Mouse (Mus musculus) C2C12 (cell line): ENCODE measurements at regions not wholly inside any gene's neighbourhood (a gene's known extent, or its start where the extent isn't known, plus 50 kb on each side); places are given as distances from the start of the nearest gene placed in this dataset.

ENCODE experiments used
- H3K27me3 ChIP-seq: one replicate; pipeline ENCODE4 v1.6.1; 2011; ENCODE audit not compliant: control insufficient read depth, insufficient read depth, insufficient read length
- H3K36me3 ChIP-seq: one replicate; pipeline ENCODE4 v1.6.1; 2011; ENCODE audit not compliant: control insufficient read depth, insufficient read depth
- H3K4me3 ChIP-seq: one replicate; pipeline ENCODE4 v1.5.1; 2011; ENCODE audit warnings: mild to moderate bottlenecking, control low read depth; ENCODE audit not compliant: poor library complexity, insufficient read depth, severe bottlenecking
- H3K79me2 ChIP-seq: one replicate; pipeline ENCODE4 v1.6.1; 2011; ENCODE audit not compliant: control insufficient read depth, insufficient read depth
- H3K79me3 ChIP-seq: one replicate; pipeline ENCODE4 v1.6.1; 2011; ENCODE audit warnings: low read depth, control low read depth
- H3ac ChIP-seq: one replicate; pipeline ENCODE3; 2011; ENCODE audit warnings: low read depth; ENCODE audit not compliant: control insufficient read depth, insufficient read length
- CEBPB ChIP-seq: IDR thresholded peaks from one replicate; pipeline ENCODE4 v1.6.1; 2011; ENCODE audit warnings: low read depth, mild to moderate bottlenecking, control low read depth, moderate library complexity
- CTCF ChIP-seq: IDR thresholded peaks from one replicate; pipeline ENCODE4 v1.5.1; 2011; ENCODE audit not compliant: control insufficient read depth, insufficient read depth, insufficient read length
- FOSL1 ChIP-seq: IDR thresholded peaks from one replicate; pipeline ENCODE4 v1.8.0; 2011; ENCODE audit warnings: mild to moderate bottlenecking, low read length; ENCODE audit not compliant: poor library complexity, insufficient read depth, severe bottlenecking
- MAX ChIP-seq: IDR thresholded peaks from one replicate; pipeline ENCODE4 v1.6.1; 2011; ENCODE audit warnings: mild to moderate bottlenecking, control low read depth
- MYOD1 ChIP-seq: IDR thresholded peaks from one replicate; pipeline ENCODE4 v1.6.1; 2011; ENCODE audit warnings: low read depth; ENCODE audit not compliant: control insufficient read depth, insufficient read length
- MYOG ChIP-seq: IDR thresholded peaks from one replicate; pipeline ENCODE4 v1.6.1; 2011; ENCODE audit not compliant: control insufficient read depth, insufficient read length; ENCODE audit errors: extremely low read depth
- USF1 ChIP-seq: IDR thresholded peaks from one replicate; pipeline ENCODE4 v1.6.1; 2011; ENCODE audit warnings: low read depth, mild to moderate bottlenecking, control low read depth, moderate library complexity

- H3K36me3 ChIP-seq, result no peaks in the 10 kb centered on the region
- no peak overlapping the region for H3ac ChIP-seq
- H3K79me2 ChIP-seq, result no peaks in the 10 kb centered on the region
- no peaks in the 10 kb centered on the region for H3K79me3 ChIP-seq
- TF ChIP-seq CEBPB, result no peak
- TF ChIP-seq MYOD1, result no peak
- TF ChIP-seq CTCF, result no peak
- TF ChIP-seq MAX, result no peak
- no peak for TF ChIP-seq FOSL1
- TF ChIP-seq MYOG, result no peak
- no peak for TF ChIP-seq USF1
- no peaks in the 10 kb centered on the region for H3K27me3 ChIP-seq
- no peak overlapping the region for H3K4me3 ChIP-seq
Observed at GRCm38 (mm10) chr2:147989616-147990015, 57.2 kb downstream of the Foxa2 start.

GRCm38 (mm10) chr2:147988586-147988985 is 58.2 kb downstream of the Foxa2 start:
- Histone ChIP-seq H3K4me3 (no peak overlapping the region), H3K79me3 (no peaks in the 10 kb centered on the region), H3ac (no peak overlapping the region), H3K27me3 (no peaks in the 10 kb centered on the region), H3K36me3 (no peaks in the 10 kb centered on the region), H3K79me2 (no peaks in the 10 kb centered on the region)
- TF ChIP-seq MAX, result no peak
- no peak for TF ChIP-seq CTCF
- TF ChIP-seq MYOD1, result no peak
- TF ChIP-seq MYOG, result no peak
- no peak for TF ChIP-seq CEBPB

GRCm38 (mm10) chr2:147985261-147985575 is 61.6 kb downstream of the Foxa2 start:
- Histone ChIP-seq H3ac (no peak overlapping the region), H3K4me3 (no peak overlapping the region), H3K79me3 (no peaks in the 10 kb centered on the region), H3K79me2 (no peaks in the 10 kb centered on the region), H3K27me3 (no peaks in the 10 kb centered on the region), H3K36me3 (no peaks in the 10 kb centered on the region)
- no peak for TF ChIP-seq USF1
- no peak for TF ChIP-seq MYOG
- no peak for TF ChIP-seq FOSL1
- no peak for TF ChIP-seq CEBPB
- no peak for TF ChIP-seq MAX
- TF ChIP-seq MYOD1, result no peak
- TF ChIP-seq CTCF, result no peak

GRCm38 (mm10) chr2:147984547-147985260 is 62.1 kb downstream of the Foxa2 start:
- TF ChIP-seq CTCF (no peak), MYOG (no peak), FOSL1 (no peak), CEBPB (no peak), USF1 (no peak), MAX (no peak), MYOD1 (no peak)
- Histone ChIP-seq H3K79me3 (no peaks in the 10 kb centered on the region), H3K4me3 (no peak overlapping the region), H3K36me3 (no peaks in the 10 kb centered on the region), H3ac (no peak overlapping the region), H3K27me3 (no peaks in the 10 kb centered on the region), H3K79me2 (no peaks in the 10 kb centered on the region)

GRCm38 (mm10) chr2:147980929-147981479 is 65.8 kb downstream of the Foxa2 start:
- H3K36me3 ChIP-seq, result no peaks in the 10 kb centered on the region
- no peaks in the 10 kb centered on the region for H3K27me3 ChIP-seq
- TF ChIP-seq MYOG (no peak), FOSL1 (no peak), MAX (no peak), CTCF (no peak), USF1 (no peak), CEBPB (no peak), MYOD1 (no peak)
- H3K4me3 ChIP-seq, result no peak overlapping the region
- no peaks in the 10 kb centered on the region for H3K79me3 ChIP-seq
- no peaks in the 10 kb centered on the region for H3K79me2 ChIP-seq
- no peak overlapping the region for H3ac ChIP-seq

- no peak overlapping the region for H3K4me3 ChIP-seq
- H3K79me3 ChIP-seq, result no peaks in the 10 kb centered on the region
- H3ac ChIP-seq, result no peak overlapping the region
- no peaks in the 10 kb centered on the region for H3K79me2 ChIP-seq
- no peaks in the 10 kb centered on the region for H3K36me3 ChIP-seq
- no peak for TF ChIP-seq CTCF
- no peak for TF ChIP-seq MYOD1
- no peak for TF ChIP-seq MYOG
- TF ChIP-seq MAX, result no peak
- no peak for TF ChIP-seq FOSL1
- TF ChIP-seq USF1, result no peak
- no peak for TF ChIP-seq CEBPB
- H3K27me3 ChIP-seq, result no peaks in the 10 kb centered on the region
Observed at GRCm38 (mm10) chr2:147980408-147980807, 66.4 kb downstream of the Foxa2 start.
